Mouse (Mus musculus) small intestine, adult 2 months (tissue): ENCODE results near the gene Mtmr4. TPM values are rescaled to one million over a fixed set of nuclear protein-coding genes. Genes with fewer than 3 reads are reported as not detected.

Experiments used
- H3K27ac ChIP-seq: fragments of 200-500 bp; 2 replicates; pipeline ENCODE4 v1.5.1; 2012; ENCODE audit warnings: low read depth, low read length, control low read depth, inconsistent platforms; ENCODE audit not compliant: insufficient read depth
- H3K27me3 ChIP-seq: fragments of 200-500 bp; 2 replicates; pipeline ENCODE4 v1.6.1; 2012; ENCODE audit warnings: mild to moderate bottlenecking, moderate library complexity, low read length, inconsistent platforms; ENCODE audit not compliant: control insufficient read depth, insufficient read depth
- H3K36me3 ChIP-seq: fragments of 200-500 bp; 2 replicates; pipeline ENCODE4 v1.6.1; 2012; ENCODE audit warnings: mild to moderate bottlenecking, low read length, control low read depth, inconsistent platforms; ENCODE audit not compliant: control insufficient read depth, insufficient read depth
- H3K4me1 ChIP-seq: fragments of 200-500 bp; 2 replicates; pipeline ENCODE4 v1.6.1; 2012; ENCODE audit warnings: low read length, inconsistent platforms, mixed read lengths; ENCODE audit not compliant: control insufficient read depth, insufficient read depth, insufficient read length
- H3K4me3 ChIP-seq: fragments of 200-500 bp; 2 replicates; pipeline ENCODE4 v1.5.1; 2012; ENCODE audit warnings: low read depth, mild to moderate bottlenecking, control low read depth, inconsistent platforms, low read length, moderate library complexity
- CTCF ChIP-seq: fragments of 200-500 bp; IDR thresholded peaks from 2 replicates; pipeline ENCODE4 v1.5.1; 2012; ENCODE audit warnings: low read depth, mild to moderate bottlenecking, control low read depth, inconsistent platforms, low read length, moderate library complexity, mixed read lengths; ENCODE audit not compliant: insufficient replicate concordance, insufficient read length; ENCODE audit errors: extremely low read depth
- POLR2A ChIP-seq: fragments of 200-500 bp; IDR thresholded peaks from 2 replicates; pipeline ENCODE4 v1.6.1; 2012; ENCODE audit warnings: low read depth, mild to moderate bottlenecking, control low read depth, inconsistent platforms, low read length, moderate library complexity
- WGBS: fragments of 180-500 bp; shearing (Covaris S2); methylation state at CpG from one replicate; pipeline ENCODE4 v1.1.7; 2018; 5-methylcytosine and 5-hydroxymethylcytosine counted together
- polyA plus RNA-seq: library from polyadenylated mRNA; depleted of rRNA; stranded (reverse); fragments of >200 nt; gene quantifications from 2 replicates; pipeline ENCODE4 v1.2.3, GENCODE M21; 2012

Mtmr4 gene
- polyA plus RNA-seq, 1 experiment, result 60.0 TPM

DNA sequence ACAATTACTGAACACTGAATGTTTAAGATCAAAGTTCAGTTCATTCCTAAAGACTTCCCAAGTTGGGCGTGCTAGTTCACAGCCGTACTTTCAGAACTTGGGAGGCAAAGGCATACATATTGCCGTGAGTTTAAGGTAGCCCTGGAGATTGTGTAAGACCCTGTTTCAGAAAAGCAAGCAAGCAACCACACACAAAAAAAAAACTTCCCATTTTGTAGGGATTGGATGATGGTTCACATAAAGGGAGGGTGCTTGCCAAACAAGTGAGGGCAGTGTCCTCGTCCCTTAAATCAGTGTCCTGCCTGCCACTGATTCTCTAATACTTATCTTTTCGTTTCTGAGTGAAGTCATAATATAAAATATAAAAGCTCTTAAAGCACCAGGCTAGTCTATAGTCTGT is 62.7 kb downstream of the Mtmr4 start:
- Histone ChIP-seq H3K4me1 (peaks cover 4% of the 10 kb centered on the region; the same call in 1 of the 2 replicates), H3K27me3 (no peaks in the 10 kb centered on the region), H3K4me3 (no peak overlapping the region), H3K36me3 (no peaks in the 10 kb centered on the region), H3K27ac (no peak overlapping the region)
- 25% methylated on average over 5 of the region's 5 CpGs for WGBS
- TF ChIP-seq POLR2A, result no peak
- no peak for TF ChIP-seq CTCF

DNA sequence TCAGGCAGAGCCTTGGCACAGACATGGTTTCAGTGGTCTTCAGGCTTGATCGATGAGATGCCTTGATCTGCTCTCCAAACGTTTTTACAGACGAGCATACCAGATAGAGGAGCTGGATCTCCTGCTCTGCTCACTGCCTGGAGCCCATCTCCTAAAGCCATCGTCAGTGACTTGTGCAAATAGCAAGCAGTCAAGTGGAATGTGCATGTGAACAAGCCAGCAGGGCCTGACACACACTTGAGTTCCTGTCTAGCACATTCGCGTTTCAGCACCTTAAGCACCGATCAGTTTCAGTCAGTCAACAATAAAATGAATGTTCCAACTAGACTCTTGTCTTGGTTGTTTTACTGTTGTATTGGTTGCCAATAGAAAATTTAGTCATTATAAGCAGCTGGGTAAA is 67.3 kb downstream of the Mtmr4 start:
- 70% methylated on average over 7 of the region's 7 CpGs for WGBS
- H3K27ac ChIP-seq, result no peak overlapping the region
- TF ChIP-seq POLR2A (no peak), CTCF (no peak)
- no peaks in the 10 kb centered on the region for H3K4me1 ChIP-seq
- no peaks in the 10 kb centered on the region for H3K27me3 ChIP-seq
- H3K4me3 ChIP-seq, result no peak overlapping the region
- H3K36me3 ChIP-seq, result no peaks in the 10 kb centered on the region

DNA sequence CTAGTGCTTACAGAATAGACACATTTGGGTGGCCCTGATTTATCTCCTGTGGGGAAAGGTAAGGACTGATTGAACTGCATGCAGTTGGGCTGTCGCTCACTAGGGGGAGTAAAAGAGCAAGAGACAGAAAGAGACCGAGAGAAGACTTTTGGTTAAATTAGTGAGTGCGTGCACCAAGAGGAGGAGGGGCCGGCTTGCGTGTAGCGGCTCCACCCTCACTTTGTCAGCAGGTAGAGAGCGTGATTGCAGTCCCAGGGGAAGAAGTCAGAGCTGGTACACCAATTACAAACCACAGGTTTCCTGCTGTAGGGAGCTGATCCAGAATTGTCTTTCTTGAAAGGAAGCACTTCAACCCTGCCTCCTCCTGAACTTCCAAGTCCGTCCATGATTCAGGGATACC is 70.4 kb downstream of the Mtmr4 start, which contains the start of gene Rnf43:
Gene Rnf43, plus strand, starts transcription at position 316 of the 400 bp plus-strand sequence.
- Histone ChIP-seq H3K36me3 (peaks cover 3% of the 10 kb centered on the region; the same call in 1 of the 2 replicates), H3K4me1 (peaks cover under 1% of the 10 kb centered on the region; the same call in 1 of the 2 replicates), H3K27ac (peak within 1 kb of the TSS; percentile 72), H3K27me3 (no peaks in the 10 kb centered on the region), H3K4me3 (peak within 1 kb of the TSS; percentile 75)
- WGBS, result under 1% methylated on average over 8 of the region's 8 CpGs
- peak; percentile 52; the same call in 1 of the 2 replicates for TF ChIP-seq POLR2A
- TF ChIP-seq CTCF, result peak; percentile 60; the same call in 1 of the 2 replicates

DNA sequence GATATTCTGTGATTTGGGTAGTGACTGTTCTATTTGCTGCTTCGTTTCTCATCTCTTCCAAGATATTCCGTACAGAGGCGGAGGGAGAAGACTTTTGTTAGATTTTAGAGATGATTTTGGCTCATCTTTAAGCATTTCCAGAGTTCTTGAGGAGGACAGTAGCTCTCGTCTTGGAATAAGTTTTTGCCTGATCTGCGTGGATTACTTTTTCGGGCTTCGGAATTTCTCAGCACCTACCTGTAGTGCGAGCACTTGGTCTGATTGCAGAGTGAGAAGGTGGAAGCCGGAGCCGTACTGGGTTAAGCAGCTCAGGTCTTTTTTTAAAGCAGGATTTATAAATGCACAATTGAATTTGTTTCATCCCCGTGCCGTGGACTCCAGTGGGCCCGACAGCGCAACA is 70.9 kb downstream of the Mtmr4 start:
- 5% methylated on average over 14 of the region's 14 CpGs for WGBS
- H3K4me3 ChIP-seq, result peak overlapping the region; percentile 75
- H3K36me3 ChIP-seq, result peaks cover 3% of the 10 kb centered on the region; the same call in 1 of the 2 replicates
- H3K4me1 ChIP-seq, result peaks cover 2% of the 10 kb centered on the region; the same call in 1 of the 2 replicates
- H3K27ac ChIP-seq, result peak overlapping the region; percentile 72
- no peaks in the 10 kb centered on the region for H3K27me3 ChIP-seq
- TF ChIP-seq POLR2A, result no peak
- TF ChIP-seq CTCF, result no peak

DNA sequence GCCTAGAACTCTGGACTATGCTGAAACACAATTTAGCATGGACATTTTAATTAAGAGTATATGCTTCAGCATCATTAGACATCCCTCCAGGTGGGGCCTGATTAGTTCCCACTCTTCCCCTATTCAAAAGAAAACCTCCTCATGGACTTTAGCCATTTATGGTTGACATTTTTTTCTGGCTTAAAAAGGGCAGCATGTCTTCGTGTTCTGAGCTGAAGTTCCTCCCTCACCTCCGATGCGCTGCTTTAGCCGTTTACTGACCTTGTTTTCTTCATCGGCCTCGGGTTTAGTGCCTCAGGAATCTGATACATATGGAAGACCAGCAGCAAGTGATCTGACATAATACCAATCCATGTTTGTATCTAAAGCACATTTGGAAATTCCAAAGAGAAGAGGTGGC is 72.0 kb downstream of the Mtmr4 start:
- H3K36me3 ChIP-seq, result peaks cover 3% of the 10 kb centered on the region; the same call in 1 of the 2 replicates
- 25% methylated on average over 6 of the region's 6 CpGs for WGBS
- TF ChIP-seq CTCF (no peak), POLR2A (no peak)
- peaks cover 2% of the 10 kb centered on the region; the same call in 1 of the 2 replicates for H3K4me1 ChIP-seq
- peak overlapping the region; percentile 70 for H3K27ac ChIP-seq
- H3K27me3 ChIP-seq, result no peaks in the 10 kb centered on the region
- H3K4me3 ChIP-seq, result peak overlapping the region; percentile 97

DNA sequence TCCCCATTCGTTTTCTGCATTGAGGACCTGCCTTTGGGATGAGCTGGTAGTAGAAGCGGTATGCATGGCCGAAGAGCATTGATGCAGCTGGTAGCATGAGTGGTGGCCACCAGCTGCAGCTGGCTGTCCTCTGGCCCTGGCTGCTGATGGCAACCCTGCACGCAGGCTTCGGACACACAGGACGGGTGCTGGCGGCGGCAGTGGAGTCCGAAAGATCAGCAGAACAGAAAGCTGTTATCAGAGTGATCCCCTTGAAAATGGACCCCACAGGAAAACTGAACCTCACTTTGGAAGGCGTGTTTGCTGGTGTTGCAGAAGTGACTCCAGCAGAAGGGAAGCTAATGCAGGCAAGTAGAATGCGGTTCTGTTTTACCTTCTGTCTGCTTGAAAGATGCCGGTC is 72.6 kb downstream of the Mtmr4 start:
- Histone ChIP-seq H3K36me3 (peaks cover 3% of the 10 kb centered on the region; the same call in 1 of the 2 replicates), H3K27ac (peak overlapping the region; percentile 70), H3K4me1 (peaks cover 2% of the 10 kb centered on the region; the same call in 1 of the 2 replicates), H3K4me3 (peak overlapping the region; percentile 97), H3K27me3 (no peaks in the 10 kb centered on the region)
- WGBS, result 27% methylated on average over 12 of the region's 12 CpGs
- TF ChIP-seq CTCF, result no peak; the same call in 1 of the 2 replicates
- TF ChIP-seq POLR2A, result no peak

DNA sequence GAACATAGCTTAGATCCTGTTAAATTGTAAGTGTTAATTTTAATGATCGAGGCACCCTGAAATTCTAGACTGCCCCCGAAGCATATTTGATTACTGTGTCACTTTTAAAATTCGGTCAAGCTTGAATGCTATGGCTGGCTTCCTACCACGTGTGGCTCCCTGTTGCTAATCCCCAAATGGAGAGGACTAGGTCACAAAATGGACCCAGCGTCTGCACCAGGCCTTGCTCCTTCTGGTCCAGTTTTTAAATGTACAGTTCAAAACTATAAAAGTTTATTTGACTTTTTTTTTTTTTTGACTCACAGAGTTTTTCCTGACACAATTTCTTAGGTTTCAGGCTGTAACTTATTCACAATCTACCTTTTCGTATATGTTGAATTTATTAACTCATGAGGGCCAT is 73.3 kb downstream of the Mtmr4 start:
- WGBS, result 22% methylated on average over 6 of the region's 6 CpGs
- Histone ChIP-seq H3K36me3 (peaks cover 3% of the 10 kb centered on the region; the same call in 1 of the 2 replicates), H3K4me3 (peak overlapping the region; percentile 41), H3K27me3 (no peaks in the 10 kb centered on the region), H3K27ac (no peak overlapping the region), H3K4me1 (peaks cover 4% of the 10 kb centered on the region; the same call in 1 of the 2 replicates)
- TF ChIP-seq CTCF (no peak), POLR2A (no peak)
